Mouse (Mus musculus) frontal cortex, postnatal 36 days (tissue): ENCODE measurements around the gene Plpp3.
"Not testable (repeated sequence)": the region's sequence is repeated elsewhere in the genome, so short reads cannot be mapped to it uniquely, and the experiment has no call there.

Experiments
- DNase-seq, 2 experiments: peaks; one replicate each; pipeline ENCODE4 v3.0.0; 2022; ENCODE audit warnings: low spot score in 2 of 2

The Plpp3 gene

DNA sequence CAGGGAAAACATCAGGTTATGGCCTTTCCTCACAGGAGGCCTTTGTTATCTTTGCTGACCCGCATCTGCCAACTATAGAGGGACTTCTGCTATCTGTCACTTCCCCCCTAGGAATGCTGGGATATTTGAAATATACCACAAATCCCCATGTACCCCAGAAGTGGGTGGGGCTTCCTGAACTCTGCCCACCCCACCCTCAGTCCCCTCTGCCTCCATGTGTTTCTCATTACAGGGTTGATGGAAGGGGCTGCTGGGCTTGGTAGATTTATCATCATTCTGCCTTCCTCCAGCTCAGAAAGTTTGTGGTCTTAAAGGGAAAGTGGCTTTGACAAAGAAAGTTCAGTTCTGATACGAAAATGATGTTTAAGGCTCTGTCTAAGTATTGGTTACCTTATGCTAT, 103.2 kb downstream of the Plpp3 start:
- DNase-seq = no peak

- DNase-seq = no peak
Measured at GRCm38 (mm10) chr4:105260893-105261769, 104.0 kb downstream of the Plpp3 start.

- no peak for DNase-seq
Measured at GRCm38 (mm10) chr4:105262358-105262757, 105.2 kb downstream of the Plpp3 start.

DNA sequence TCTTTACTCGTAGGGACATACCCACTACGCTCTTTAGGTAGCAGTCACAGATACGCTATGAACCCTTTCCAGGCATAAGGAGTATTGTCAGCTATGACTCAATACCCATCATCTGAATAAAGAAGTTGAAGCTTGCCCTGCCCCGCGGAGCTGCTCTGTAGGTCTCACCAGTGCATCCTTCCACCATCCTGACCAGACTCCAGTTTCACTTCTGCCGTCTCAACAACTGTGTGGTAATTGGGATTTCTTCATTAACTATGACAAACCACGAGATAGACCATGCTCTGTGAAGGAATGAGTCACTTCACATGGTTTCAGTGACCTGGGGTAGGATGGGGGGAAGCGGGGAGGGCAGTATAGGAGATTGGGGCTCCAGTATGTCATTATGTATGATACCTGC, 106.5 kb downstream of the Plpp3 start:
- DNase-seq = no peak

GRCm38 (mm10) chr4:105265041-105265440, 107.9 kb downstream of the Plpp3 start:
- no peak for DNase-seq

GRCm38 (mm10) chr4:105265678-105266077, 108.5 kb downstream of the Plpp3 start:
- DNase-seq = no peak

DNA sequence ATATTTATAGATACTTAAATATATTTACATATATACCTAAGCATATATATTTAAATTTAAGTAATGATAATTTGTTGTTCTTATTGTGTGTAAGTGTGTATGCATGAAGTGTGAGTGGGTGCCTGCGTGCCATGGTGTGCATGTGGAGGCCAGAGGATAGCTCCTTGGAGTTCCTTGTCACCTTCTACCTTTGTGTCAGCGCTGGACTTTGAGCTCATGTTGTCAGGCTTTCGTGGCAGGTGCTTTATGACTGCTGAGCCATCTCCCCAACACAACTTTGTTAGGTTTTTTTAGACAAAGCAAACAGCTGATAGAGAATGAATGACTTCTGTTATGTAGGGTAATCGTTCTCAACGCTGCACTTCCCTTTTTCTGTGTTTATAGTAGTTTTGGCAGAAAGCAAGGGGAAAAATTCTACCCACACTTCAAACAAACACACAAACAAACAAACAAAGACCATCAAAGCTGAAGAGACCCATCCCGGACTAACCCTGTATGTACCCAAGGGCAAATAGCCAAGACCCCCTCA, 111.1 kb downstream of the Plpp3 start:
- no peak for DNase-seq

- DNase-seq = not testable (repeated sequence)
Measured at GRCm38 (mm10) chr4:105269398-105269797, 112.3 kb downstream of the Plpp3 start.

DNA sequence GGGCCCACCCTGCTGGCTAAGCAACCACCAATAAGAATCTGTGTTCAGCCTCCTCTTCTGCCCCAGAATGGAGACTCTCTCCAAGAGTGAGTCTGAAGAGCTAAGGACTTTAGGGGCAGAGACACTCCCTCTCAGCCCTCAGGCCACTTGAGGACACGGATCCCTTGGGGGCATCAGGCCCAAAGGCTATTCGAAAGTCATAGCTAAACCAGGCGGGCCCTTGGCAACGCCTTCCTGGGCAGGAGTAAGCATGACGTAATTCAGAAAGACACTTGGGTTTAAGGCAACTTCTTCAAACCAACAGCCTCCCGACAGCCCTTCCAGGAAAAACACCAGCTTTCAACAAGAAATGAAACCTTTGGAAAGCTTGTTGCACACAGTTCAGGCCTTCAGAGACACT, 114.0 kb downstream of the Plpp3 start:
- DNase-seq = no peak

DNA sequence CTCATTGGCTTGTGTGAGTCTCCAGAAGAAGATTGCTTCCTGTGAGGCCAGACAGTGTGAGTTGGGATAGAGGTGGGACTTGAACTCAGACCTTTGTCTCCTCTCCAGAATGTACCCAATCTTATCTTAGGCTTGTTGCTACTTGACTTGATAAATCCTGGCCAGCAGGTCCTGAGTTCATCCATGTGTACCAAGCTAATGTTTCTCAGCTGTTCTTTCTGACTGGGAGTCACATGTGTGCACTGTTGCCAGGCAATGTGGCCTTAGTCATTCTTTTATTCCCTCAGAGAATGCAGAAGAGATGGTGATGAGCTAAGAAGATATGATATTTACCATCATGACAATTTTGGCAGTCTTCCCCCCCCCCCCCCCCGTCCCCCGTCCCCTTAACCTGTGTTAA, 115.9 kb downstream of the Plpp3 start:
- DNase-seq = no peak

DNA sequence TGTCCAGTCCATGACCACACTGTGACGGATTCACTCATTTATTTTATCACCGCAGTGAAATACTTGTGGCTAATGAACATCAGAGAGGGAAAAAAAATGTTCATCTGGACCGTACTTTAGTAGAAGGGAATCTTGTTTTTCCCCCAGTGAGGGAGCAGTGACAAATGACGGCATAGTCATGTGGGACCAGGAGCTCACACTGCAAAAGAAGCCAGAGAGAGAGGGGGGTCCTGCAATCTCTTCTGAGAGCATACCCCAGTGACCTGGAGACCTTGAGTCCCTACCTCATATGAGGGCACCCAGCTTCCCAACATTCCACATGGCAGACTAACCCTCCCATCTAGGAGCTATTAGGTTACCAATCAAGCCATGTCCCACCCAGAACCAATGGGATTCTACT, 116.3 kb downstream of the Plpp3 start:
- DNase-seq = no peak

GRCm38 (mm10) chr4:105275616-105276015, 118.5 kb downstream of the Plpp3 start:
- no peak for DNase-seq

DNA sequence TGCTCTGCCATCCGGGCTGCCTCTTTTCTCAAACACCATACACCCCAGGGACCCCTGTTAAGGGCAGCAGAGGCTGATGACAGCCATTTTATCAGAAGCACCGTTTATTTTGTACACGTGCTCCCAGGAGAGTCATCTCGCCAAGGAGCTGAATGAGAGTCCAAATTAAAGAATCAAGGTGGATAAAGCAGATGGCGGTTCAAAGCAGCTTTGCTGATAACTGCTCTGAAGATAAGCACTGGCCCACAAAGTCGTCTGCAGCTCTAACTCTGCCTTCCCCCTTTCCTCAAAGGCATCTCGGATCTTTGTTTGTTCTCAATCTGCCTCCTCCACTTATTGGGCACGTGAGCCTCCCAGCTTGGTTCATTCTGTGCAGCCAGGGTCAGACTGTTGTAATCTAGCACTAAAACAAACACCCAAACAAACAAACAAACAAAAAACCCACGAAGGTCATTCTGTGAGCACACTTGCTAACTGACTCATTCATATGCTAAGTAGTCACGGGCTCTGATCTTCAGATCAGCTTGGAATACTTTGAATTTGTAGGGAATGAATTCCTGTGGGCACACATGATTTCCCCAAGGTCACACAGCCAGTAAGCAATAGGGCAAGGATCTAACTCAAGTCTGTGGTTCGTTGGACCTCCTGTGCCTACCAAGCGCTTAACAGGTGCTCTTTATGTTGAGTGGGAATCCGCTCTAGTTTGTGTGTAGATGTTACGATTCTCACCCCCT, 119.1 kb downstream of the Plpp3 start:
- no peak for DNase-seq

- no peak for DNase-seq
Measured at GRCm38 (mm10) chr4:105278161-105278560, 121.0 kb downstream of the Plpp3 start.

- no peak for DNase-seq
Measured at GRCm38 (mm10) chr4:105278571-105279410, 121.6 kb downstream of the Plpp3 start.

GRCm38 (mm10) chr4:105279806-105280205, 122.7 kb downstream of the Plpp3 start:
- DNase-seq = no peak

GRCm38 (mm10) chr4:105281751-105282231, 124.6 kb downstream of the Plpp3 start:
- DNase-seq = no peak
